Mouse (Mus musculus) kidney, postnatal 14 days (tissue): ENCODE results near the gene Sac3d1.
A peak's percentile ranks its signal among the peaks of the same experiment; 100 is the strongest.
"Not testable (repeated sequence)": the region's sequence is repeated elsewhere in the genome, so short reads cannot be mapped to it uniquely, and the experiment has no call there.

Source experiments
- DNase-seq: peaks from one replicate; pipeline ENCODE4 v3.0.0; 2022; ENCODE audit warnings: mixed read lengths

Sac3d1 gene

GRCm38 (mm10) chr19:6117986-6118676, at the start of gene Sac3d1:
TSS of gene Sac3d1 (minus strand) at chr19:6118650.
- DNase-seq = peak; percentile 92

- DNase-seq = no peak
Observed at GRCm38 (mm10) chr19:6166750-6167149, 48.3 kb upstream of the Sac3d1 start.

- peak; percentile 34 for DNase-seq
Observed at GRCm38 (mm10) chr19:6163872-6164547, 45.6 kb upstream of the Sac3d1 start.

- DNase-seq = no peak
Observed at GRCm38 (mm10) chr19:6157220-6157619, 38.8 kb upstream of the Sac3d1 start.

GRCm38 (mm10) chr19:6156372-6156771, 37.9 kb upstream of the Sac3d1 start:
- DNase-seq = peak; percentile 69

GRCm38 (mm10) chr19:6155174-6155573, 36.7 kb upstream of the Sac3d1 start:
- DNase-seq = no peak

GRCm38 (mm10) chr19:6144842-6145241, 26.4 kb upstream of the Sac3d1 start:
- DNase-seq = no peak

- DNase-seq = peak; percentile 88
Observed at GRCm38 (mm10) chr19:6141394-6141749, 22.9 kb upstream of the Sac3d1 start, which contains the start of gene Arl2. TSS of gene Arl2 (minus strand) at chr19:6141548.

GRCm38 (mm10) chr19:6140678-6141393, 22.4 kb upstream of the Sac3d1 start, which contains the start of gene Batf2:
TSS of gene Batf2 (plus strand) at chr19:6140983.
- peak; percentile 94 for DNase-seq

- DNase-seq = no peak
Observed at GRCm38 (mm10) chr19:6140374-6140677, 21.9 kb upstream of the Sac3d1 start.

- DNase-seq = no peak
Observed at GRCm38 (mm10) chr19:6139701-6140100, 21.3 kb upstream of the Sac3d1 start.

- no peak for DNase-seq
Observed at GRCm38 (mm10) chr19:6136397-6136796, 17.9 kb upstream of the Sac3d1 start.

- DNase-seq = not testable (repeated sequence)
Observed at GRCm38 (mm10) chr19:6133197-6133596, 14.7 kb upstream of the Sac3d1 start.

GRCm38 (mm10) chr19:6132171-6132827, 13.8 kb upstream of the Sac3d1 start:
- no peak for DNase-seq

GRCm38 (mm10) chr19:6130414-6131128, 12.1 kb upstream of the Sac3d1 start:
- DNase-seq = not testable (repeated sequence)

GRCm38 (mm10) chr19:6127760-6128341, 9.4 kb upstream of the Sac3d1 start, which contains the start of gene Snx15:
TSS of gene Snx15 (minus strand) at chr19:6128304.
- DNase-seq = peak; percentile 97

GRCm38 (mm10) chr19:6126789-6127580, 8.5 kb upstream of the Sac3d1 start:
- no peak for DNase-seq

- peak; percentile 59 for DNase-seq
Observed at GRCm38 (mm10) chr19:6126289-6126688, 7.8 kb upstream of the Sac3d1 start.

GRCm38 (mm10) chr19:6124898-6125297, 6.4 kb upstream of the Sac3d1 start:
- no peak for DNase-seq

GRCm38 (mm10) chr19:6123330-6123729, 4.9 kb upstream of the Sac3d1 start:
- no peak for DNase-seq

GRCm38 (mm10) chr19:6121761-6122160, 3.3 kb upstream of the Sac3d1 start:
- peak; percentile 35 for DNase-seq
